Mouse (Mus musculus) thymus, adult 2 months (tissue): ENCODE data around the gene Ksr2. TPM values are rescaled to one million over a fixed set of nuclear protein-coding genes. Genes with fewer than 3 reads are reported as not detected.

Source experiments
- DNase-seq: peaks from one replicate; pipeline ENCODE4 v3.0.0; 2021
- H3K27ac ChIP-seq: fragments of 200-500 bp; 2 replicates; pipeline ENCODE4 v1.5.1; 2012; ENCODE audit warnings: low read length, control low read depth; ENCODE audit not compliant: control insufficient read depth, insufficient read depth
- H3K27me3 ChIP-seq: fragments of 200-500 bp; 2 replicates; pipeline ENCODE4 v1.6.1; 2012; ENCODE audit warnings: mild to moderate bottlenecking, low read length, moderate library complexity, mixed read lengths; ENCODE audit not compliant: control insufficient read depth, insufficient read depth
- H3K36me3 ChIP-seq: fragments of 200-500 bp; 2 replicates; pipeline ENCODE4 v1.6.1; 2012; ENCODE audit warnings: mild to moderate bottlenecking, low read length, moderate library complexity; ENCODE audit not compliant: control insufficient read depth, insufficient read depth
- H3K4me1 ChIP-seq: fragments of 200-500 bp; replicated peaks from 2 replicates; pipeline ENCODE4 v1.6.1; 2012; ENCODE audit warnings: low read length; ENCODE audit not compliant: control insufficient read depth, insufficient read depth
- H3K4me3 ChIP-seq: fragments of 200-500 bp; 2 replicates; pipeline ENCODE4 v1.5.1; 2012; ENCODE audit warnings: mild to moderate bottlenecking, low read length, control low read depth, moderate library complexity; ENCODE audit not compliant: control insufficient read depth, insufficient read depth
- CTCF ChIP-seq: fragments of 200-500 bp; IDR thresholded peaks from 2 replicates; pipeline ENCODE4 v1.5.1; 2012; ENCODE audit warnings: mild to moderate bottlenecking, control low read depth, low read length, moderate library complexity, borderline replicate concordance; ENCODE audit not compliant: control insufficient read depth, poor library complexity, insufficient read depth; ENCODE audit errors: extremely low read depth
- POLR2A ChIP-seq: fragments of 200-500 bp; IDR thresholded peaks from 2 replicates; pipeline ENCODE4 v1.6.1; 2012; ENCODE audit warnings: mild to moderate bottlenecking, low read length, control low read depth, moderate library complexity; ENCODE audit not compliant: control insufficient read depth, poor library complexity, insufficient read depth; ENCODE audit errors: extremely low read depth
- WGBS: fragments of 180-500 bp; shearing (Covaris S2); methylation state at CpG from one replicate; pipeline ENCODE4 v1.1.7; 2018; 5-methylcytosine and 5-hydroxymethylcytosine counted together
- polyA plus RNA-seq: library from polyadenylated mRNA; depleted of rRNA; stranded (reverse); fragments of >200 nt; gene quantifications from 2 replicates; pipeline ENCODE4 v1.2.3, GENCODE M21; 2012

The Ksr2 gene
- polyA plus RNA-seq, 1 experiment = 0.54 TPM

- H3K4me3 ChIP-seq = no peak overlapping the region
- no peaks in the 10 kb centered on the region for H3K27me3 ChIP-seq
- TF ChIP-seq POLR2A (no peak), CTCF (no peak)
- no peaks in the 10 kb centered on the region for H3K4me1 ChIP-seq
- no peak overlapping the region for H3K27ac ChIP-seq
- DNase-seq = no peak
- H3K36me3 ChIP-seq = no peaks in the 10 kb centered on the region
- 69% methylated on average over 3 of the region's 3 CpGs for WGBS
These were observed 279.8 kb downstream of the Ksr2 start for GRCm38 (mm10) chr5:117693557-117693956.

GRCm38 (mm10) chr5:117694632-117695031 lies 280.8 kb downstream of the Ksr2 start:
- TF ChIP-seq POLR2A (no peak), CTCF (no peak)
- Histone ChIP-seq H3K27ac (no peak overlapping the region), H3K4me1 (no peaks in the 10 kb centered on the region), H3K27me3 (no peaks in the 10 kb centered on the region), H3K36me3 (no peaks in the 10 kb centered on the region), H3K4me3 (no peak overlapping the region)
- DNase-seq = no peak
- 71% methylated on average over 11 of the region's 11 CpGs for WGBS

DNA sequence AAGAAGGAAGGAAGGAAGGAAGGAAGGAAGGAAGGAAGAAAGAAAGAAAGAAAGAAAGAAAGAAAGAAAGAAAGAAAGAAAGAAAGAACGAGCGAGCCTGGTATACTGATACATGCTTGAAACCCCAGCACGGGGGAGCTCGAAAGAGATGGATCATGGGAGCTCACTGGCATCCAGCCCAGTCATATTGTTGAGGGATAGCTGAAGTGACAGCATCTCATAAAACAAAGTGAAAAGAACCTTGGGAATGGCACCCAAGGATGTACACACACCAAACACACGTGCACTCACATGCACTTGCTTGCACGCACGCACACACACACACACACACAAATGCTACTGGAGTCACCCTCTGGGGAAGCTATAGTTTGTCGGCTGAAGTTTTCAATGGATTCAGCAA lies 282.6 kb downstream of the Ksr2 start:
- WGBS = 90% methylated on average over 8 of the region's 8 CpGs
- Histone ChIP-seq H3K4me3 (no peak overlapping the region), H3K27ac (no peak overlapping the region), H3K4me1 (no peaks in the 10 kb centered on the region), H3K27me3 (no peaks in the 10 kb centered on the region), H3K36me3 (no peaks in the 10 kb centered on the region)
- TF ChIP-seq POLR2A = no peak
- TF ChIP-seq CTCF = no peak
- DNase-seq = no peak

- no peak for TF ChIP-seq CTCF
- TF ChIP-seq POLR2A = no peak
- Histone ChIP-seq H3K27me3 (no peaks in the 10 kb centered on the region), H3K4me3 (no peak overlapping the region)
These were observed 283.8 kb downstream of the Ksr2 start for GRCm38 (mm10) chr5:117697589-117697988.

DNA sequence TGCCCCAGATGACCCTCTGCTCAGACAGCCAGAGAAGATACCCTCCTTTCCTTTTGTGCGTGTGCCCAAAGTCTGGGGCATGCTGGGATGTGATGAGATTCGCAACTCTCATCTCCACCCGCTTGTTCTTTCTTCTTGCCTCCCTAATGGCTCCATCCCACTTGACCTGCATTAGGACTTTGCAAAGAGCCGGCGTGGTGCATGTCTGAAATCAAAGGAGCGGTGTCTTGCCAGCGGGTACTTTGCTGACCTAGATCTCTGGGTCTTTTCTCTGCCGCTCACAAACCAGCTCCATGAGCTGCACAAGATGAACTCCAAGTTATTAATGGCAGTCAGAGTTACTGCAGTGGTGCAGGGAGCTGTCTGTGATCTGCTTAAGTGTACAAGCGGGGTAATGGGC lies 290.6 kb downstream of the Ksr2 start:
- TF ChIP-seq POLR2A = no peak
- TF ChIP-seq CTCF = no peak
- DNase-seq = no peak
- no peak overlapping the region for H3K27ac ChIP-seq
- no peaks in the 10 kb centered on the region for H3K36me3 ChIP-seq
- H3K4me1 ChIP-seq = no peaks in the 10 kb centered on the region
- H3K27me3 ChIP-seq = no peaks in the 10 kb centered on the region
- no peak overlapping the region for H3K4me3 ChIP-seq
- WGBS = 94% methylated on average over 9 of the region's 9 CpGs

More at GRCm38 (mm10) chr5:117697589-117697988, 283.8 kb downstream of the Ksr2 start:
- H3K4me1 ChIP-seq = no peaks in the 10 kb centered on the region
- DNase-seq = no peak
- 90% methylated on average over 6 of the region's 6 CpGs for WGBS
- no peaks in the 10 kb centered on the region for H3K36me3 ChIP-seq
- H3K27ac ChIP-seq = no peak overlapping the region

- H3K36me3 ChIP-seq = no peaks in the 10 kb centered on the region
- H3K27ac ChIP-seq = no peak overlapping the region
- H3K4me1 ChIP-seq = no peaks in the 10 kb centered on the region
- no peaks in the 10 kb centered on the region for H3K27me3 ChIP-seq
- TF ChIP-seq POLR2A (no peak), CTCF (no peak)
- DNase-seq = no peak
- WGBS = 68% methylated on average over 11 of the region's 11 CpGs
- no peak overlapping the region for H3K4me3 ChIP-seq
These were observed 292.8 kb downstream of the Ksr2 start for GRCm38 (mm10) chr5:117706633-117707032.

GRCm38 (mm10) chr5:117709306-117709705 lies 295.5 kb downstream of the Ksr2 start:
- WGBS = 93% methylated on average over 6 of the region's 6 CpGs
- no peaks in the 10 kb centered on the region for H3K27me3 ChIP-seq
- no peaks in the 10 kb centered on the region for H3K4me1 ChIP-seq
- no peak for DNase-seq
- TF ChIP-seq CTCF (no peak), POLR2A (no peak)
- H3K4me3 ChIP-seq = no peak overlapping the region
- H3K36me3 ChIP-seq = no peaks in the 10 kb centered on the region
- H3K27ac ChIP-seq = no peak overlapping the region
